Mouse (Mus musculus) frontal cortex, postnatal 36 days (tissue): Measurements from ENCODE around the gene Evi2a.
A peak's percentile ranks its signal among the peaks of the same experiment; 100 is the strongest.

Experiments
- DNase-seq, 2 experiments: peaks; one replicate each; pipeline ENCODE4 v3.0.0; 2022; ENCODE audit warnings: low spot score in 2 of 2

Gene Evi2a

DNA sequence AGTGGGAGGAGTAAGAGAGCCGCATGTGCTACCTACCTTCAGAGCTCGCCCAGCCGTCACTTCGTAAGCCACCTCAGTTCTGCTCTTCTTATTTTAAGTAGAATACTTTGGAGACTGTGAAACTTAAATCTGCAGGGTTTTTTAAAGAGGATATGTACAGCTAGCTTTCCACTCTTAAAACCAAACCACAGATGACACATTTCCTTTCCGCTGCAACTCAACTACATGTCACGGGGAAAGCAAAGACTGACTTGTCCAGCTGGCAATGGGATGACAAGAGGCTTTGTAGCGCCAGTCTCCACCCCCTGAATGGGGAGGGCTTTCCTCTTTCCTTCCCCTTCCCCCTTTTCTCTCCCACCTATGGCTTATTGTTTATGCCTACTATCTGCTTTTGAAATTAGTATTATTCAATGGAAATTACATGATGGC is at the start of gene Evi2a, which contains the start of gene Evi2:
Gene Evi2a (minus strand): TSS at position 277 of the 429 bp plus-strand sequence.
Gene Evi2 (minus strand): TSS at position 257 of the 429 bp plus-strand sequence.
- peak; percentile 27 to 56 for DNase-seq

DNA sequence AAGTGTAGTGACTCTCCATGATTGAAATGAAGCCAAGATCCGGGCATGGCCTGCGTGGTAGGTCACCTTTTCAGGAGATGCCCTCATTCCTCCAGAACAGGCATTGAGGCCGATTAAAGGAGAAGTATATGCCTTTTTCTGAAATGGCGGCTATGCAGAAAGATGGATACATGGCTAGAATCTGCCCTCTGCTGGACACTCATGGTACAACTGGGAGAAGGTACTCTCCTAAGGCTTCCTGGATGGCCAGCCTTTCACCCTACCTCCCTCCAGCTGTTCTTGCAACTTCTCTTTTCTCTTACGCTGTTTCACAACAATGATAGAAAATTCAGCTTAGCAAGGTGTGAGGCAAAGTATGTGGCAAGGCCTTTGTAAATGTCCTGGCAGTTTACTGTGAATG is 47.3 kb upstream of the Evi2a start:
- peak; percentile 82 to 92 for DNase-seq

GRCm38 (mm10) chr11:79575383-79576073 is 45.1 kb upstream of the Evi2a start:
- no peak for DNase-seq

DNA sequence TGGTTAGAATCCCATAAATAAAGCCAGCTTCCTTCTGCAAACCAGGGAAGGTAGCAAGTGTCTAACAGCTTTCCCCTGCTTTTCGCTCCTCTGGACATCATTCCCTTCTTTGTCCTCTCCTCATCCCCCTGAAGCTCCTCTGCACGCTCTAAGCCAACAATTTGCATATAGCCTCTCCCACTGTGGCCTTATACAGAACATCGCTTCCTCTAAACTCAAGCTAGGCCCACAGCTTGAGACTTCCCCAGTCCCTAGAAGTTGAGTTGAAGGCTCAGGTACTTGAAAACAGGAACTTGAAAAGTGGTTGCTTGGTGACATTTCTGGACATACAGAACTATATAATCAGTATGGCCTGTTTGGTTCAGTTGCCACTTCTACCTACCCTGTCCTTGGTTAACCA is 43.4 kb upstream of the Evi2a start:
- no peak for DNase-seq

- no peak for DNase-seq
Measured at GRCm38 (mm10) chr11:79570319-79570718, 39.9 kb upstream of the Evi2a start.

DNA sequence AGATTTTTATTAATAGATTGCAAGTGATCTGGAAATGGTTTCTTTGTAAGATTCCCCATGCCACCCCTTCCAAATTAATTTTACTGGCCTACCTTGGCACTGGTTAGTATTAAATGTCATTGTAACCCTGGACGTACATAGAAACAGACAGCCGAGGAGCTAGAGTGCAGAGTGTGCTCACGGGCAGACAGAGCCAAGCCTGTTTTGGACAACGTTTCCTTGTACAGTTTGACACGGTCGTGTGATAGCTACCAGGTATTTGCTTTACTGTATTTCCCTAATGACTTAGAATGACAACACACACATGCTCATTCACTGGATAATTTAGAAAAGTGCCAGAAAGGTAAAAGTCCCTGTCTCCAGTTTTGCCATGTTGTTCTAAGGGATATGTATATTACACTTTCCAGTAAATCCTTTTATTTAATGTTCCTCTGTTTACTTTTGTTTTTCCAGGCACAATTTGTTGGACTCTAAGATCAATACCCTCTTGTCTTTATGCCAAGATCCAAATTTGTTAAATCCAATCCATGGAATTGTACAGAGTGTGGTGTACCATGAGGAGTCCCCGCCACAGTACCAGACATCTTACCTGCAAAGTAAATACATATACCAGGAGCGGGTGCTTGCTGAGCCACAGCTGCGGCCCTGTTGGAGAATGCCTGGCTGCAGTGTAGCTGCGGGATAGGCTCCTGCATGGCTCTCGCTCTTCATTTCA is 37.9 kb upstream of the Evi2a start:
- DNase-seq = no peak

DNA sequence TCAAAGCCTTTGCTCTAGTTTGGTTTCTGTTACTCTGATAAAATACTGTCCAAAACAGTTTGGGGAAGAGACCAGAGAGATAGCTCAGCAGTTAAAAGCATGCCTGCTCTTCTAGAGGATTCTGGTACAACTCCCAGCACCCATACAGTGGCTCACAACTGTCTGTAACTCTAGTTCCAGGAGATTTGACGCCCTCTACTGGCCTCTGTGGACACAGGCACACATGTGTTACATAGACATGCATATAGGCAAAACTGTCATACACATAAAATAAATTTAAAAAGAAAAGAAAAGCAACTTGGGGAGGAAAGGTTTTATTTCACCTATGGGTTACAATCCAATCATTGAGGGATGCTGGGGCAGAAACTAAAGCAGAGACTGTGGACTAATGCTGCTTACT is 36.5 kb upstream of the Evi2a start:
- DNase-seq = no peak

DNA sequence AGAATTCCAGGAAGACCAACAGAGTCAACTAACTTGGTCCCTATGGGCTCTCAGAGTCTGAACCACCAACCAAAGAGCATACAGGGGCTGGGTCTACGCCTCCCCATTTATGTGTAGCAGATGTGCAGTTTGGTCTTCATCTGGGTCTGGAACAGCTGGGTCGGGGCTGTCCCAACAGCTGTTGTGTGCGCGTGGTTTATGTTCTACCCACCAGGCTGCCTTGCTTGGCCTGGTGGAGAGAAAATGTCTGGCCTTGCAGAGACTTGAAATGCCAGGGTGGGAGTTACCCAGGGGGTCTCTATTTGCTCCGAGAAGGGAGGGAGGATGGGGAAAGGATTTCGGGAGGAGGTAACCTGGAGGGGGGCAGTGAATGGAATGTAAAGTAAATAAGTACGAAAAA is 33.1 kb upstream of the Evi2a start:
- DNase-seq = no peak

DNA sequence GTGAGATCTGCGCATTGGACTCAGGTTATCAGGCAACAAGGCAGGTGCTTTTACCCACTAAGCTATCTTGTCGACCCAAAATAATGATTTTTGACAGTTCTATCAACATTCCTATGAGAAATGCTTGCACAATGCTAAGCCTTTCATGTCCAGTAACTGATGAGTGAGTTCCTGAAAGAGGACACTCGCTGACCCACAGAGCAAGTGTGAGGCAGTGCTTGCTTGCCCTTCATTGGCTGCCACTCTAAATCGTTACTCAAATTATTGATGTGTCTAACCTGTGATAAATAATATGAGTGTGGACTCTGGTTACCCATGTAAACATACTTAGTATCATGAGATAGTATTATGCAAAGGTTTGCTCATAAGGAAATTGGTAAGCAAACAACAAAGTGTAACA is 30.1 kb upstream of the Evi2a start:
- no peak for DNase-seq

DNA sequence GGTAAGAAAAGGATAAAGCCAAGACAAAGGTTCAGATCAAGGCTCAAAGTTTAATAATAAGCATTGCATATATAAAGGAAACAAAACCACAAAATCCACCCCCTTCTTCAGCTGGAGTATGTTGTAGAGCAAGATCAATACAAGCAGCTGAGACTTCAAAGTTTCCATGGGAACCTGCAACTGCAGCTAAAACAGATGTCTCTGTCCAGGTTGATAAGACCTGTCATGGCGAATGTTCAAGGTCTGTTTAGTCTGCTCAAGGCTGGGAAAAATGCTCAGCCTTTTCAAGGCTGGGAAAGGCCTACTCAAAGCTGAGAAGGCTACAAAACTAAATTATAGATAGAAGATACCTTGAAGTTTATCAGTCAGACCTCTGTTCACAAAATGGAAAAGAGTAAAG is 22.2 kb upstream of the Evi2a start:
- DNase-seq = no peak

- DNase-seq = no peak
Measured at GRCm38 (mm10) chr11:79536293-79536692, 5.9 kb upstream of the Evi2a start.

DNA sequence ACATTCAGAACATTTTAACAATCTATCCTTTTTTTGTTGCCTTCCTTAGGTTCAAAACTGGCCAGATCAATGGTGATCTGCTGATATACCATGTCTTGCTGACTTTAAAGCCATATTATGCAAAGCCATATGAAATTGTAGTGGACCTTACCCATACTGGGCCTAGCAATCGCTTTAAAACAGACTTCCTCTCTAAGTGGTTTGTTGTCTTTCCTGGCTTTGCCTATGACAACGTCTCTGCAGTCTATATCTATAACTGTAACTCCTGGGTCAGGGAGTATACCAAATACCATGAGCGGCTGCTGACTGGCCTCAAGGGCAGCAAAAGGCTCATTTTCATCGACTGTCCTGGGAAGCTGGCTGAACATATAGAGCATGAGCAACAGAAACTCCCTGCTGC is 5.1 kb upstream of the Evi2a start:
- DNase-seq = no peak

GRCm38 (mm10) chr11:79533950-79534690 is 3.7 kb upstream of the Evi2a start:
- no peak for DNase-seq

- DNase-seq = no peak
Measured at GRCm38 (mm10) chr11:79533311-79533710, 2.9 kb upstream of the Evi2a start.

- DNase-seq = no peak
Measured at GRCm38 (mm10) chr11:79531485-79531884, 1.1 kb upstream of the Evi2a start.

DNA sequence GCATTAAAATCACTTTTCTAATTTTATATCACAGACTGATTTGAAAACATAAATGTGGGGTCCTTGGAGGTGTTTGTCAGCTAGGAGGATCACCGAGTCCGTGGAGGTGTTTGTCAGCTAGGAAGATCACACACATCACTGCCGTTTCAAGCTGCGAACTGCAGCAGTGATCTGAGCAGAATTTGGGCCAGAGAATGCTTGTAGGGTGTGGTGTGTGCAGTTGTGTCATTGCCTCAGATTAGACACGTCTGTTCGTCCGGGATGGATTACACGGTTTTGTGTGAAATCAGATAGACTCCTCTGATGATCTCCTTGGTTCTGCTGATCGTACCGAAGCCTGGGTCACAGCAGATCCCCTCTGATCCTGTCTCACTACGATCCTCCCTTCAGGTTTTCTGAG is 365 bp upstream of the Evi2a start:
- DNase-seq = no peak

- no peak for DNase-seq
Measured at GRCm38 (mm10) chr11:79529736-79530135, 673 bp downstream of the Evi2a start.

- no peak for DNase-seq
Measured at GRCm38 (mm10) chr11:79529226-79529625, 1.2 kb downstream of the Evi2a start.

- DNase-seq = no peak
Measured at GRCm38 (mm10) chr11:79528601-79529000, 1.8 kb downstream of the Evi2a start.

GRCm38 (mm10) chr11:79527739-79528384 is 2.5 kb downstream of the Evi2a start:
- DNase-seq = no peak

DNA sequence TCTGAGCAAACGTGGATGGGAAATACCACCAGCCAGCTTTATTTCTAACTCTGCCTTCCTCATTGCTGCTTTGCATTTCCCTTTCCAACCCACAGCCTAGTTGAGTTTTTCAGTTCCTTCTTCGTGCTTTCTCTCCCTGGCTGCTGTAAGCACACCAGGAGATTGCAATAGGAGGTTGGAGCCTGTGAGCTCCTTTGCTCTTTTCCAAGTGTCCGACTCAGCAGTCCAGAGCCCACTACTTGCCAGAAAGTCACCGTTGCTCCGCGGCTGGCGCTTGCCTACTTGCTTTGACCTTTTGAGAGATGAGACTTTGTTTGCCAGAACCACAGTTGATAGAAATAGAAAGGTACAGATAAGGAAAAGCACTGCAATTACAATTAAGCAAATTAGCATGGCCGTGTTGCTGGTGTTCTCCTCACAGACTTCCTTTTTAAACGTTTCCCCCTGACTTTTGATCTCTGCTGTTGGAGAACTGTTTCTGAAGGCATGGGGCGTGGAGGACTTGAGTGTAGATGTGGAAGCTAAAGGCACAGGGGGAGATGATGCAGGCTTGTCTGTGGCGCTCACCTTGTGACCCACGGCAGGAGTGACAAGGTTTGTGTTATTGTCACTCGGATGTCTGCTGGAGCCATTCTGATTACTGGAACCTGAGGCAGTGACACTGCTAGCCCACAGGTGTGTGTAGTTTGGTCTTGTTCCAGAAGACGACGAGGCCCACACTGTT is 3.2 kb downstream of the Evi2a start:
- DNase-seq = peak in 1 of 2 experiments; percentile 33
